Mouse (Mus musculus): Measurements from ENCODE around the gene Atg14.

GRCm38 (mm10) chr14:47520751-47521449 is 49.5 kb downstream of the Atg14 start:
- no peak for TF ChIP-seq FLI1 (IDR thresholded peaks at IDR 0.05; ENCODE audit: low read length)
- TF ChIP-seq GATA1 (IDR thresholded peaks at IDR 0.05; ENCODE audit: borderline replicate concordance, low read length) = no peak

Measured in megakaryocyte, embryonic 14.5 days (primary cell).